Mouse (Mus musculus) embryonic facial prominence, embryonic 11.5 days (tissue): ENCODE results near the gene Fam189b. TPM values are rescaled to one million over a fixed set of nuclear protein-coding genes. Genes with fewer than 3 reads are reported as not detected.

Experiments
- ATAC-seq: fragments of 200-750 bp; cut with Nextera tagmentation; replicated peaks from 2 replicates; pipeline ENCODE4 v1.8.0; 2017; ENCODE audit warnings: low read depth; ENCODE audit not compliant: insufficient number of reproducible peaks, low FRiP score, low TSS enrichment
- DNase-seq: peaks from one replicate; pipeline ENCODE4 v3.0.0-alpha.2; 2015; ENCODE audit warnings: low spot score
- H3K27ac ChIP-seq: fragments of 300-500 bp; sonication (generic); replicated peaks from 2 replicates; pipeline ENCODE4 v1.5.1; 2014; ENCODE audit warnings: mild to moderate bottlenecking, low read depth, low read length, control low read depth
- H3K27me3 ChIP-seq: fragments of 300-500 bp; sonication (generic); 2 replicates; pipeline ENCODE4 v1.6.1; 2014; ENCODE audit warnings: mild to moderate bottlenecking, low read length, moderate library complexity, mixed read lengths; ENCODE audit not compliant: control insufficient read depth, insufficient read depth
- H3K36me3 ChIP-seq: fragments of 300-500 bp; sonication (generic); replicated peaks from 2 replicates; pipeline ENCODE4 v1.6.1; 2014; ENCODE audit warnings: low read depth, mild to moderate bottlenecking, low read length, moderate library complexity, mixed read lengths; ENCODE audit not compliant: control insufficient read depth, insufficient read depth
- H3K4me1 ChIP-seq: fragments of 300-500 bp; sonication (generic); 2 replicates; pipeline ENCODE4 v1.6.1; 2014; ENCODE audit warnings: low read length, mixed read lengths; ENCODE audit not compliant: control insufficient read depth, insufficient read depth
- H3K4me2 ChIP-seq: fragments of 300-500 bp; sonication (generic); 2 replicates; pipeline ENCODE4 v1.6.1; 2014; ENCODE audit warnings: low read depth, mild to moderate bottlenecking, control low read depth, low read length, moderate library complexity
- H3K4me3 ChIP-seq: fragments of 300-500 bp; sonication (generic); 2 replicates; pipeline ENCODE4 v1.5.1; 2014; ENCODE audit warnings: low read depth, low read length, control low read depth
- H3K9ac ChIP-seq: fragments of 300-500 bp; sonication (generic); replicated peaks from 2 replicates; pipeline ENCODE4 v1.6.1; 2014; ENCODE audit warnings: mild to moderate bottlenecking, control low read depth, low read length
- H3K9me3 ChIP-seq: fragments of 300-500 bp; sonication (generic); replicated peaks from 2 replicates; pipeline ENCODE4 v1.6.1; 2016; ENCODE audit warnings: mild to moderate bottlenecking, low read length, inconsistent platforms, mixed read lengths; ENCODE audit not compliant: control insufficient read depth
- WGBS: fragments of 180-500 bp; shearing (Covaris S2); extraction: QIAGEN DNeasy Blood & Tissue Kit; methylation state at CpG from one replicate; pipeline ENCODE4 v1.1.7; 2014; 5-methylcytosine and 5-hydroxymethylcytosine counted together
- polyA plus RNA-seq: library from polyadenylated mRNA; unstranded; fragments of >200 nt; fragmentation: Nextera tagmentation; extraction: Ambion mirVana; gene quantifications from 2 replicates; pipeline ENCODE4 v1.2.1, GENCODE M21; 2014

The Fam189b gene
- polyA plus RNA-seq, 1 experiment from 2014 or later: 15.3 TPM

DNA sequence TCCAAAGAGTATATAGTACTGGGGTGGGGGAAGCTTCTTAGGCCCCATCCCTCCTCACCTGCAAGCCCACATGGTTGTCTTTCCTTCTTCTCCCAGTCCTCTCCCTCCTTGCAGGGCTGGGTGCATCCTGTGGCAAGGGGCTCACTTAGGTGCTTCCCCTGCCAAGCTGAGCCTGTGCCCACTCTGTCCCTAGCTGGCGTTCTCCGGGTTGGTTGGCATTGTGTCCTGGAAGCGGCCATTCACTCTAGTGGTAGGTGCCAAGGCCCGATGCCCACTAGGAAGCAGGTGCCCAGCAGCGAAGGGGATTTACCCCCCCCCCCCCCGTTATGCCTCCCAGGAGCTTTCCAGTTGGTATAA, 994 bp downstream of the Fam189b start:
- Histone ChIP-seq H3K4me2 (peak overlapping the region; percentile 86), H3K9ac (peak overlapping the region; percentile 76), H3K9me3 (no peaks in the 10 kb centered on the region), H3K4me3 (peak overlapping the region; percentile 53), H3K36me3 (peaks cover 10% of the 10 kb centered on the region), H3K27me3 (no peaks in the 10 kb centered on the region), H3K27ac (no peak overlapping the region), H3K4me1 (peaks cover 7% of the 10 kb centered on the region)
- WGBS: 88% methylated on average over 5 of the region's 6 CpGs
- DNase-seq: no peak
- ATAC-seq: no peak

- ATAC-seq (no peak), DNase-seq (no peak)
- Histone ChIP-seq H3K27me3 (no peaks in the 10 kb centered on the region), H3K4me3 (no peak overlapping the region), H3K9me3 (no peaks in the 10 kb centered on the region), H3K27ac (no peak overlapping the region), H3K4me1 (peaks cover 7% of the 10 kb centered on the region), H3K9ac (no peak overlapping the region), H3K36me3 (no peaks in the 10 kb centered on the region; the same call in 1 of the 2 replicates), H3K4me2 (no peak overlapping the region)
- WGBS: 32% methylated on average over 23 of the region's 23 CpGs
Measured at GRCm38 (mm10) chr3:89187197-89187596, 4.3 kb downstream of the Fam189b start.

GRCm38 (mm10) chr3:89187690-89188477, 4.9 kb downstream of the Fam189b start:
- 68% methylated on average over 18 of the region's 18 CpGs for WGBS

GRCm38 (mm10) chr3:89188478-89188875, 5.5 kb downstream of the Fam189b start:
- Histone ChIP-seq H3K9ac (no peak overlapping the region), H3K4me2 (no peak overlapping the region), H3K27me3 (no peaks in the 10 kb centered on the region), H3K9me3 (no peaks in the 10 kb centered on the region), H3K36me3 (no peaks in the 10 kb centered on the region; the same call in 1 of the 2 replicates), H3K4me3 (no peak overlapping the region), H3K4me1 (peaks cover 7% of the 10 kb centered on the region), H3K27ac (no peak overlapping the region)
- 60% methylated on average over 12 of the region's 12 CpGs for WGBS
- no peak for ATAC-seq
- no peak for DNase-seq

More at GRCm38 (mm10) chr3:89187690-89188477, 4.9 kb downstream of the Fam189b start:
- DNase-seq: no peak
- Histone ChIP-seq H3K4me2 (no peak overlapping the region), H3K4me1 (peaks cover 7% of the 10 kb centered on the region), H3K36me3 (no peaks in the 10 kb centered on the region; the same call in 1 of the 2 replicates), H3K4me3 (no peak overlapping the region), H3K9ac (no peak overlapping the region), H3K27ac (no peak overlapping the region), H3K27me3 (no peaks in the 10 kb centered on the region), H3K9me3 (no peaks in the 10 kb centered on the region)
- ATAC-seq: no peak

DNA sequence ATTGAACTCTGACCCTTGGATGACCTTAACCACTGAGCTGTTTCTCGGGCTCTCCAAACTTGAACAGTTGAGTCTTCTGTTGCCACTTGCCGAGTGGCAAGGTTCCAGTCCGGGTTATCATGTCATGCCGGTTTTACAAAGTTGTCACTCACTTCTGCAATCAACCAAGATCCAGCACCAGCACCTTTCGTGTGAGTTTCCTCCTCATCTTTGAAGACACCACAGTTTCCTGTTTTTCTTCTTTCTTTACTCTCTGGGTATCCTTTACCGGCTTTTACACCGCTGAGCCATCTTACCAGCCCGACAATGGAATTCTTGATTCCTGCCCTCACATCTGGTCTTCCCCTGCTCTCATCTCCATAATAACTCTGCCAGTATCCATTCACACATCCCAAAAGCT, 7.5 kb downstream of the Fam189b start:
- Histone ChIP-seq H3K36me3 (no peaks in the 10 kb centered on the region; the same call in 1 of the 2 replicates), H3K4me2 (no peak overlapping the region), H3K4me3 (no peak overlapping the region), H3K9ac (no peak overlapping the region), H3K27me3 (no peaks in the 10 kb centered on the region), H3K9me3 (no peaks in the 10 kb centered on the region), H3K27ac (no peak overlapping the region), H3K4me1 (no peaks in the 10 kb centered on the region)
- DNase-seq (no peak), ATAC-seq (no peak)
- WGBS: 86% methylated on average over 8 of the region's 8 CpGs

DNA sequence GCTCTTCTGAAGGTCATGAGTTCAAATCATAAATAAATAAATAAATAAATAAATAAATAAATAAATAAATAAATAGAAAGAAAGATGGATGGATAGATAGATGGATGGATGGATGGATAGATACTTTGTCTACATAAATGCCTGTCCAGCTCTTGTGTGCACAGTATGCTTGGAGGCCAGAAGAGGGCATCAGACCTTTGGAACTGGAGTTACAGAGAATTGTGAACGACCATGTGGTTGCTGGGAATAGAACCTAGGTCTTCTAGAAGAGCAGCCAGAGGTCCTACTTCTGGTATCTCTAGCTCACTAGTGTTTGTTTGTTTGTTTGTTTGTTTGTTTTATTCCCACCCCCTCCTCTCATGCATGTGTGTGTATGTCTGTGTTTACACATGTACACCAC, 10.4 kb downstream of the Fam189b start:
- no peaks in the 10 kb centered on the region for H3K36me3 ChIP-seq
- DNase-seq (no peak), ATAC-seq (no peak)
- H3K4me3 ChIP-seq: no peak overlapping the region
- no peak overlapping the region for H3K4me2 ChIP-seq
- no peaks in the 10 kb centered on the region for H3K9me3 ChIP-seq
- no peak overlapping the region for H3K27ac ChIP-seq
- 74% methylated on average over 1 of the region's 1 CpGs for WGBS
- H3K9ac ChIP-seq: no peak overlapping the region
- no peaks in the 10 kb centered on the region for H3K27me3 ChIP-seq
- H3K4me1 ChIP-seq: 0 out of 2 replicates have a peak, but pooled peaks cover 2% of the 10 kb centered on the region

DNA sequence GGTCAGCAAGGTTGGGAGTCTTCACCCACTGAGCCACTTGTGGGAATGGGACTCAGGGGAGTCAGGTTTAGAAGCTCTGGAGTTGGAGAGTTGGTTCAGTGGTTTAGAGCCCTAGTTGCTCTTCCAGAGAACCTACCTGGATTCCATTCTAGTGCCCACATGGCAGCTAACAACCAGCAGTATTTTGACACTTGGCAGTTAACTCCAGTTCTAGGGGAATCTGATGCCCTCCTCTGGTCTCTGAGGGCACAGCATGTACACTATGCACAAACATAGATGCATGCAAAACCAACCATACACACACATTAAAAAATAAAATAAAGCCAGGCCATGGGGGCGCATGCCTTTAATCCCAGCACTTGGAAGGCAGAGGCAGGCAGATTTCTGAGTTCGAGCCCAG, 10.9 kb downstream of the Fam189b start:
- Histone ChIP-seq H3K27ac (no peak overlapping the region), H3K27me3 (no peaks in the 10 kb centered on the region), H3K4me1 (0 out of 2 replicates have a peak, but pooled peaks cover 2% of the 10 kb centered on the region), H3K4me3 (no peak overlapping the region), H3K9ac (no peak overlapping the region), H3K36me3 (no peaks in the 10 kb centered on the region), H3K4me2 (no peak overlapping the region), H3K9me3 (no peaks in the 10 kb centered on the region)
- ATAC-seq (no peak), DNase-seq (no peak)
- 87% methylated on average over 2 of the region's 2 CpGs for WGBS
